Mouse (Mus musculus) testis, postnatal 10 days (tissue): ENCODE measurements around the gene Cdh18.

Experiments used
- DNase-seq: peaks from one replicate; pipeline ENCODE4 v3.0.0; 2021; ENCODE audit warnings: low spot score

Cdh18 gene

GRCm38 (mm10) chr15:23455344-23455743 is 906.5 kb downstream of the Cdh18 start:
- no peak for DNase-seq

DNA sequence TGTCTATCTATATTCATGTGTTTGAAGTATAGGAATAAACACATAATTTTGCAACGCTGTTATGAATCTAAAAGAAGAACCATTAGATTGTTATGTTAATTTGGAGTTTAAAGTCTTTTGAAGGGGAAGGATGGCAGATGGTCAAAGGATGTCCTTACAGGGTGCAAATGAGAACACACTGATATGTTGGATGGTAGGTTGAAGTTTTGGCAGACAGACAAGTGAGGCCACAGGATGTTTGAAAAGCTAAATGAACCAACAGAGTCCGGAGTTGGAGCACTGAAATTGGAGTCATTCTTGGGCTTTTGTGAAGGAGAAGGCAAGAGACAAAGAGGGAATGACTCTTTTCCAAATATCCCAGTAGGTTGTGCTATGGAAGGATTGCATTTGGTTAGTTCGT is 908.6 kb downstream of the Cdh18 start:
- DNase-seq = no peak

GRCm38 (mm10) chr15:23470527-23471475 is 922.0 kb downstream of the Cdh18 start:
- DNase-seq = no peak

DNA sequence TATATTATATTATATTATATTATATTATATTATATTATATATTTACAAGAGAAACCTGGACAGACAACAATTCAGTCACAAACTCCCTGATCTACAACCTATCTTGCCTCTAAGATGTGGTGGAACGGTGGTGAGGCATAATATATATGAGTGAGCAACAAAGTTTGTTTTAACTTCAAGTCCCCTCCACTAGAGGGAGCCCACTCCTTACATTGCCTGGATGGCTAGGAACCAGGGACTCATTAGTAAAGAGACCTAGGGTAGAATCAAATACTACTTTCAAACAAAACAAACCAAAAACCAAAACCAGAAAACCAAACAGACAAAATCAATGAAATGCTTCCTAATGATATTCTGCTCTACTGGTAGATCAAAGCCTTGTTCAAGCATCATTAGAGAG is 937.5 kb downstream of the Cdh18 start:
- no peak for DNase-seq

DNA sequence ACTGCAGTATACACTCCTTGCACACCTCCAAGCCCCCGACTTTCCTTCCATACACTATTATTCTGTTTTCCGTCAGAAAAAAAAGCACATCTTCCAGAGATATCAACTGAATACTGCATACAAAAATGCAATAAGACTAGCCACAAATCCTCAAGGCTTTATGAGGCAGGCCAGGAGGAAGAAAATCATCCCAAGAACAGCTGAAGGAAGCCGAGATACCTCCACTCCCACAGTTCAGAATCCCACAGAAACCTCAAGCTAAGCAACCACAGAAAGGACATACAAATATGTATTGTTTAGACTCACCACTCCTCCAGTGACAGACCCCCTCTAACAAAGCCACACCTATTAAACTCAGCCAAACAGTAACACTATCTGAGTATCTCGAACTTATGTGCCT is 957.7 kb downstream of the Cdh18 start:
- DNase-seq = no peak

- no peak for DNase-seq
These were observed 960.9 kb downstream of the Cdh18 start for GRCm38 (mm10) chr15:23509694-23510093.

DNA sequence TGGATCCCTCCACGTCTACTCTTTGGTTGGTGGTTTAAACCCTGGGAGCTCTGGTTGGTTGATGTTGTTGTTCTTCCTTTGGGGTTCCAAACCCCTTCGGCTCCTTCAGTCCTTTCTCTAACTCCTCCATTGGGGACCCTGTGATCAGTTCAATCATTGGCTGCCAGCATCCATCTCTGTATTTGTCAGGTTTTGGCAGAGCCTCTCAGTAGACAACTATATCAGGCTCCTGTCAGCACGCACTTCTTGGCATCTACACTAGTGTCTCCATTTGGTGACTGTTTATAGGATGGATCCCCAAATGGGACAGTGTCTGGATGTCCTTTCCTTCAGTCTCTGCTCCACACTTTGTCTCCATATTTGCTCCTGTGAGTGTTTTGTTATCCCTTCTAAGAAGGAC is 967.0 kb downstream of the Cdh18 start:
- DNase-seq = no peak

DNA sequence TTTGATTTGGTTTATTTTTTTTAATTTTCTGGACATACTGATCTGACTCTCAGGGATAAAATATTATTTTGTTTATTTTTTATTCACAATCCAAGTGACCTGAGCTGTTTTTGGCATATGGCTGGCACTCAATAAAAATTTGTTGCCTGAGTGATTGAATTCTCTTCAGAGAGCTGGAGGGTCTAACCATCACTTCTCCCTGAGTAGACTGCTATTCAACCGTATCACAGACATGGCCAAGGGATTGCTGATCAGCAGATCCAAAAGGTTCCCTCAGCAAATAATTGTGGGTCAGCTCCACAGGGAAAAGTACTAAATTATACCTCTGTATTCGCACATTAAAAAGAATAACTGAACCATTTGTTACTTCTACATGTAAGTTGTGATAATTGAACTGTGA is 969.3 kb downstream of the Cdh18 start:
- DNase-seq = no peak
